Mouse (Mus musculus) embryonic facial prominence, embryonic 10.5 days (tissue): ENCODE results near the gene Copb2. TPM values are rescaled to one million over a fixed set of nuclear protein-coding genes. Genes with fewer than 3 reads are reported as not detected.
A peak's percentile ranks its signal among the peaks of the same experiment; 100 is the strongest.

Experiments used
- DNase-seq: peaks from one replicate; pipeline ENCODE4 v3.0.0-alpha.2; 2017; ENCODE audit warnings: low spot score
- H3K27ac ChIP-seq: fragments of 300-500 bp; sonication (generic); replicated peaks from 2 replicates; pipeline ENCODE4 v1.5.1; 2016; ENCODE audit warnings: mild to moderate bottlenecking
- H3K27me3 ChIP-seq: fragments of 300-500 bp; sonication (generic); replicated peaks from 2 replicates; pipeline ENCODE4 v1.6.1; 2016; ENCODE audit warnings: low read depth, mild to moderate bottlenecking; ENCODE audit not compliant: poor library complexity, severe bottlenecking
- H3K36me3 ChIP-seq: fragments of 300-500 bp; sonication (generic); replicated peaks from 2 replicates; pipeline ENCODE4 v1.6.1; 2016; ENCODE audit warnings: mild to moderate bottlenecking, moderate library complexity
- H3K4me1 ChIP-seq: fragments of 300-500 bp; sonication (generic); 2 replicates; pipeline ENCODE4 v1.6.1; 2016
- H3K4me3 ChIP-seq: fragments of 300-500 bp; sonication (generic); 2 replicates; pipeline ENCODE4 v1.5.1; 2016; ENCODE audit warnings: mild to moderate bottlenecking, moderate library complexity
- H3K9me3 ChIP-seq: fragments of 300-500 bp; sonication (generic); 2 replicates; pipeline ENCODE4 v1.6.1; 2016; ENCODE audit warnings: mild to moderate bottlenecking
- WGBS: fragments of 180-500 bp; shearing (Covaris S2); methylation state at CpG from one replicate; pipeline ENCODE4 v1.1.7; 2016; 5-methylcytosine and 5-hydroxymethylcytosine counted together
- polyA plus RNA-seq: library from polyadenylated mRNA; unstranded; fragments of >200 nt; fragmentation: Nextera tagmentation; extraction: Ambion mirVana; gene quantifications from 2 replicates; pipeline ENCODE4 v1.2.1, GENCODE M21; 2016

Gene Copb2
- 159 and 163 TPM in 2 replicates for polyA plus RNA-seq

- no peaks in the 10 kb centered on the region for H3K27me3 ChIP-seq
- peak within 1 kb of the TSS; percentile 91 for H3K4me3 ChIP-seq
- no peaks in the 10 kb centered on the region for H3K9me3 ChIP-seq
- under 1% methylated on average over 76 of the region's 76 CpGs for WGBS
- H3K36me3 ChIP-seq: peaks cover 8% of the 10 kb centered on the region
- DNase-seq: peak; percentile 98
- H3K4me1 ChIP-seq: peaks cover 19% of the 10 kb centered on the region
- H3K27ac ChIP-seq: peak within 1 kb of the TSS; percentile 87
These were observed at the start of gene Copb2 for GRCm38 (mm10) chr9:98563137-98564126. Gene Copb2 (plus strand): TSS chr9:98563721.

- Histone ChIP-seq H3K4me1 (peaks cover 14% of the 10 kb centered on the region), H3K9me3 (no peaks in the 10 kb centered on the region), H3K36me3 (no peaks in the 10 kb centered on the region), H3K27ac (no peak overlapping the region), H3K27me3 (0 out of 2 replicates have a peak, but pooled peaks cover 4% of the 10 kb centered on the region), H3K4me3 (no peak overlapping the region)
- no peak for DNase-seq
- WGBS: 77% methylated on average over 2 of the region's 2 CpGs
These were observed 39.6 kb upstream of the Copb2 start for GRCm38 (mm10) chr9:98523872-98524271.

- no peak for DNase-seq
These were observed 38.6 kb upstream of the Copb2 start for GRCm38 (mm10) chr9:98524786-98525542.

GRCm38 (mm10) chr9:98525543-98525924, 38.0 kb upstream of the Copb2 start:
- Histone ChIP-seq H3K4me3 (no peak overlapping the region), H3K9me3 (no peaks in the 10 kb centered on the region), H3K36me3 (no peaks in the 10 kb centered on the region), H3K27me3 (0 out of 2 replicates have a peak, but pooled peaks cover 4% of the 10 kb centered on the region), H3K27ac (no peak overlapping the region), H3K4me1 (peaks cover 14% of the 10 kb centered on the region)
- WGBS: 60% methylated on average over 7 of the region's 7 CpGs
- no peak for DNase-seq

More at GRCm38 (mm10) chr9:98524786-98525542, 38.6 kb upstream of the Copb2 start:
- WGBS: 55% methylated on average over 7 of the region's 7 CpGs
- no peak overlapping the region for H3K4me3 ChIP-seq
- H3K4me1 ChIP-seq: peaks cover 14% of the 10 kb centered on the region
- 0 out of 2 replicates have a peak, but pooled peaks cover 4% of the 10 kb centered on the region for H3K27me3 ChIP-seq
- H3K27ac ChIP-seq: no peak overlapping the region; the same call in 1 of the 2 replicates
- no peaks in the 10 kb centered on the region for H3K9me3 ChIP-seq
- no peaks in the 10 kb centered on the region for H3K36me3 ChIP-seq

GRCm38 (mm10) chr9:98527226-98527625, 36.3 kb upstream of the Copb2 start:
- DNase-seq: no peak
- WGBS: 85% methylated on average over 7 of the region's 7 CpGs
- 0 out of 2 replicates have a peak, but pooled peaks cover 4% of the 10 kb centered on the region for H3K27me3 ChIP-seq
- H3K36me3 ChIP-seq: no peaks in the 10 kb centered on the region
- no peak overlapping the region for H3K27ac ChIP-seq
- no peak overlapping the region for H3K4me3 ChIP-seq
- H3K4me1 ChIP-seq: peaks cover 14% of the 10 kb centered on the region
- no peaks in the 10 kb centered on the region for H3K9me3 ChIP-seq

- H3K36me3 ChIP-seq: no peaks in the 10 kb centered on the region
- H3K4me1 ChIP-seq: peaks cover 11% of the 10 kb centered on the region
- WGBS: 76% methylated on average over 4 of the region's 4 CpGs
- no peak for DNase-seq
- H3K27ac ChIP-seq: no peak overlapping the region
- H3K4me3 ChIP-seq: no peak overlapping the region
- H3K27me3 ChIP-seq: no peaks in the 10 kb centered on the region
- no peaks in the 10 kb centered on the region for H3K9me3 ChIP-seq
These were observed 33.7 kb upstream of the Copb2 start for GRCm38 (mm10) chr9:98529776-98530175.

- Histone ChIP-seq H3K4me3 (no peak overlapping the region), H3K4me1 (peaks cover 4% of the 10 kb centered on the region), H3K36me3 (no peaks in the 10 kb centered on the region), H3K9me3 (no peaks in the 10 kb centered on the region), H3K27me3 (no peaks in the 10 kb centered on the region), H3K27ac (no peak overlapping the region)
- no peak for DNase-seq
- WGBS: 60% methylated on average over 2 of the region's 2 CpGs
These were observed 32.5 kb upstream of the Copb2 start for GRCm38 (mm10) chr9:98530999-98531398.

GRCm38 (mm10) chr9:98534675-98535280, 28.7 kb upstream of the Copb2 start:
- 75% methylated on average over 4 of the region's 4 CpGs for WGBS
- Histone ChIP-seq H3K27ac (no peak overlapping the region), H3K4me1 (peaks cover 13% of the 10 kb centered on the region), H3K4me3 (no peak overlapping the region), H3K36me3 (no peaks in the 10 kb centered on the region), H3K9me3 (no peaks in the 10 kb centered on the region), H3K27me3 (no peaks in the 10 kb centered on the region; the same call in 1 of the 2 replicates)
- no peak for DNase-seq

- H3K9me3 ChIP-seq: no peaks in the 10 kb centered on the region
- DNase-seq: no peak
- no peaks in the 10 kb centered on the region for H3K36me3 ChIP-seq
- H3K27me3 ChIP-seq: no peaks in the 10 kb centered on the region; the same call in 1 of the 2 replicates
- peaks cover 13% of the 10 kb centered on the region for H3K4me1 ChIP-seq
- H3K27ac ChIP-seq: no peak overlapping the region
- no peak overlapping the region for H3K4me3 ChIP-seq
These were observed 27.8 kb upstream of the Copb2 start for GRCm38 (mm10) chr9:98535763-98536162.

- H3K27me3 ChIP-seq: no peaks in the 10 kb centered on the region; the same call in 1 of the 2 replicates
- H3K27ac ChIP-seq: no peak overlapping the region
- H3K4me1 ChIP-seq: peaks cover 13% of the 10 kb centered on the region
- DNase-seq: peak; percentile 26
- H3K4me3 ChIP-seq: peak overlapping the region; percentile 8; the same call in 1 of the 2 replicates
- no peaks in the 10 kb centered on the region for H3K9me3 ChIP-seq
- no peaks in the 10 kb centered on the region for H3K36me3 ChIP-seq
- 42% methylated on average over 13 of the region's 13 CpGs for WGBS
These were observed 25.4 kb upstream of the Copb2 start for GRCm38 (mm10) chr9:98538017-98538712.

- H3K36me3 ChIP-seq: no peaks in the 10 kb centered on the region
- no peaks in the 10 kb centered on the region for H3K9me3 ChIP-seq
- H3K4me3 ChIP-seq: peak overlapping the region; percentile 8; the same call in 1 of the 2 replicates
- no peaks in the 10 kb centered on the region; the same call in 1 of the 2 replicates for H3K27me3 ChIP-seq
- H3K4me1 ChIP-seq: peaks cover 13% of the 10 kb centered on the region
- DNase-seq: peak; percentile 70
- 7% methylated on average over 13 of the region's 13 CpGs for WGBS
- no peak overlapping the region for H3K27ac ChIP-seq
These were observed 24.7 kb upstream of the Copb2 start for GRCm38 (mm10) chr9:98538713-98539360.
